Mouse (Mus musculus) myocyte (in vitro differentiated cells): Measurements from ENCODE around the gene Rpl14.

ENCODE experiments used
- CEBPB ChIP-seq: IDR thresholded peaks from 2 replicates; pipeline ENCODE4 v1.6.1; 2011; ENCODE audit warnings: mild to moderate bottlenecking, moderate library complexity; ENCODE audit not compliant: poor library complexity, insufficient read depth, severe bottlenecking
- E2F4 ChIP-seq: IDR thresholded peaks from one replicate; pipeline ENCODE4 v1.6.1; 2011; ENCODE audit warnings: mild to moderate bottlenecking, control low read depth, moderate library complexity; ENCODE audit not compliant: insufficient read depth
- MAX ChIP-seq: IDR thresholded peaks from one replicate; pipeline ENCODE4 v1.6.1; 2011; ENCODE audit warnings: low read depth, mild to moderate bottlenecking, control low read depth
- MYOD1 ChIP-seq, 3 experiments: IDR thresholded peaks; one replicate each; pipeline ENCODE4 v1.6.1; 2011; ENCODE audit warnings: control low read depth in 2 of 3, low read depth in 2 of 3, mild to moderate bottlenecking in 2 of 3, moderate library complexity in 1 of 3; ENCODE audit not compliant: insufficient read length in 2 of 3, control insufficient read depth in 1 of 3
- MYOG ChIP-seq, 3 experiments: IDR thresholded peaks; one replicate each; pipeline ENCODE4 v1.6.1; 2011; ENCODE audit warnings: control low read depth in 2 of 3, low read depth in 2 of 3, mild to moderate bottlenecking in 2 of 3; ENCODE audit not compliant: insufficient read length in 2 of 3, control insufficient read depth in 1 of 3, insufficient read depth in 1 of 3
- POLR2A ChIP-seq: IDR thresholded peaks from one replicate; pipeline ENCODE4 v1.6.1; 2011; ENCODE audit warnings: low read depth, mild to moderate bottlenecking, control low read depth, moderate library complexity; ENCODE audit not compliant: insufficient read length
- POLR2AphosphoS2 ChIP-seq: IDR thresholded peaks from one replicate; pipeline ENCODE4 v1.6.1; 2011; ENCODE audit warnings: low read depth, control low read depth; ENCODE audit not compliant: insufficient read length
- REST ChIP-seq: IDR thresholded peaks from one replicate; pipeline ENCODE4 v1.6.1; 2011; ENCODE audit warnings: mild to moderate bottlenecking, control low read depth, moderate library complexity; ENCODE audit not compliant: insufficient read depth, insufficient read length
- SRF ChIP-seq: IDR thresholded peaks from one replicate; pipeline ENCODE4 v1.6.1; 2011; ENCODE audit warnings: low read depth; ENCODE audit not compliant: control insufficient read depth, insufficient read length
- TCF12 ChIP-seq: IDR thresholded peaks from one replicate; pipeline ENCODE4 v1.6.1; 2011; ENCODE audit warnings: mild to moderate bottlenecking, control low read depth; ENCODE audit not compliant: poor library complexity, insufficient read depth, severe bottlenecking
- TCF3 ChIP-seq: IDR thresholded peaks from one replicate; pipeline ENCODE4 v1.6.1; 2011; ENCODE audit warnings: low read depth, control low read depth; ENCODE audit not compliant: insufficient read length
- USF1 ChIP-seq: IDR thresholded peaks from one replicate; pipeline ENCODE4 v1.6.1; 2011; ENCODE audit warnings: low read depth, mild to moderate bottlenecking, control low read depth, moderate library complexity

- TF ChIP-seq CEBPB (no peak), POLR2A (no peak), TCF3 (no peak), MAX (no peak), E2F4 (no peak), MYOG (IDR thresholded peaks at IDR 0.05; ENCODE audit: control insufficient read depth in 1 of 3, insufficient read depth in 1 of 3, insufficient read length in 2 of 3, low read depth in 2 of 3) (no peak), USF1 (no peak), POLR2AphosphoS2 (no peak), MYOD1 (IDR thresholded peaks at IDR 0.05; ENCODE audit: control insufficient read depth in 1 of 3, insufficient read length in 2 of 3, low read depth in 2 of 3) (peak in 1 of 3 experiments; percentile 21), TCF12 (no peak), SRF (no peak), REST (no peak)
Measured at GRCm38 (mm10) chr9:120602839-120603511, 31.7 kb downstream of the Rpl14 start.
